Mouse (Mus musculus) thymus, adult 2 months (tissue): Measurements from ENCODE around the gene Mad1l1. TPM values are rescaled to one million over a fixed set of nuclear protein-coding genes. Genes with fewer than 3 reads are reported as not detected.

Experiments used
- DNase-seq: peaks from one replicate; pipeline ENCODE4 v3.0.0; 2021
- H3K27ac ChIP-seq: fragments of 200-500 bp; 2 replicates; pipeline ENCODE4 v1.5.1; 2012; ENCODE audit warnings: low read length, control low read depth; ENCODE audit not compliant: control insufficient read depth, insufficient read depth
- H3K27me3 ChIP-seq: fragments of 200-500 bp; 2 replicates; pipeline ENCODE4 v1.6.1; 2012; ENCODE audit warnings: mild to moderate bottlenecking, low read length, moderate library complexity, mixed read lengths; ENCODE audit not compliant: control insufficient read depth, insufficient read depth
- H3K36me3 ChIP-seq: fragments of 200-500 bp; 2 replicates; pipeline ENCODE4 v1.6.1; 2012; ENCODE audit warnings: mild to moderate bottlenecking, low read length, moderate library complexity; ENCODE audit not compliant: control insufficient read depth, insufficient read depth
- H3K4me1 ChIP-seq: fragments of 200-500 bp; replicated peaks from 2 replicates; pipeline ENCODE4 v1.6.1; 2012; ENCODE audit warnings: low read length; ENCODE audit not compliant: control insufficient read depth, insufficient read depth
- H3K4me3 ChIP-seq: fragments of 200-500 bp; 2 replicates; pipeline ENCODE4 v1.5.1; 2012; ENCODE audit warnings: mild to moderate bottlenecking, low read length, control low read depth, moderate library complexity; ENCODE audit not compliant: control insufficient read depth, insufficient read depth
- CTCF ChIP-seq: fragments of 200-500 bp; IDR thresholded peaks from 2 replicates; pipeline ENCODE4 v1.5.1; 2012; ENCODE audit warnings: mild to moderate bottlenecking, control low read depth, low read length, moderate library complexity, borderline replicate concordance; ENCODE audit not compliant: control insufficient read depth, poor library complexity, insufficient read depth; ENCODE audit errors: extremely low read depth
- POLR2A ChIP-seq: fragments of 200-500 bp; IDR thresholded peaks from 2 replicates; pipeline ENCODE4 v1.6.1; 2012; ENCODE audit warnings: mild to moderate bottlenecking, low read length, control low read depth, moderate library complexity; ENCODE audit not compliant: control insufficient read depth, poor library complexity, insufficient read depth; ENCODE audit errors: extremely low read depth
- WGBS: fragments of 180-500 bp; shearing (Covaris S2); methylation state at CpG from one replicate; pipeline ENCODE4 v1.1.7; 2018; 5-methylcytosine and 5-hydroxymethylcytosine counted together
- polyA plus RNA-seq: library from polyadenylated mRNA; depleted of rRNA; stranded (reverse); fragments of >200 nt; gene quantifications from 2 replicates; pipeline ENCODE4 v1.2.3, GENCODE M21; 2012

Mad1l1 gene
- polyA plus RNA-seq, 1 experiment: 252 TPM

DNA sequence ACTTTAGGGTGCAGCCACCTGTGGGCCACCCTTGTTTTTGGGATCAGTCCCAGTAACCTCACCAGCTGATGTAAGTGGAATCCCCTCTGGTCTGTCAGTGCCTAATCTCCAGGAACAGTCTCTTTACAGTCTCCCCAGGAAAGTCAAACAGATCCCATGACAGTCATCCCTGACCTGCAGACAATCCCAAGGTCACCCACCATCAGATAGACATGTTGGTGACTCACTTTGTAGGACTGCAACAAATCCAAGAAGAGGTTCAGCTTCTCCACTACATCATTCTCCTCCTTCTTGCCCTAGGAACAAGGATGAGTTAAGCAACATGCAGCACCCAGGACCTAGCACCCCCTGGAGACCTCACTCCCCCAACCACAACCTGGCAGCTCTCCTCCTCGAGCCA, 24.7 kb upstream of the Mad1l1 start:
- Histone ChIP-seq H3K27ac (no peak overlapping the region), H3K4me1 (peaks cover 9% of the 10 kb centered on the region), H3K36me3 (no peaks in the 10 kb centered on the region), H3K27me3 (no peaks in the 10 kb centered on the region), H3K4me3 (no peak overlapping the region)
- TF ChIP-seq POLR2A (no peak), CTCF (no peak)
- 50% methylated on average over 1 of the region's 1 CpGs for WGBS
- no peak for DNase-seq

DNA sequence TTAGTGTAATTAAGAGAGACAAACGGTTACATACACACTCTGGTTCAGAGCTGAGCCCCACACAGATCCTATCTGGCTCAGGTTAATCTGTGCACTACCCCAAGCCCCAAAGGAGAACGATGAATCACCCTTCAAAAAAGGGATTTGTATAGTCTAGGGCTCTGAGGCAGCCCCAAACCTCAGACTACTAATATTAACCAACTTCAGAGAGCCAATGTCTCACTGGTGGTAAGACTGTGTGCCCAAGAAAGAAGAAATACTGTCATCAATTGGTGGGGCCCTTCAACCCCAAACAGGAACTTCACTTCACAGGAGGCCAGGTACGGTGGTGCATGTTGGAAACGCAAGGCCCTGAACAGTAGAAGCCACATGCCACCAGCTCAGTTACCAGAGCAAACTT, 23.9 kb upstream of the Mad1l1 start:
- Histone ChIP-seq H3K27ac (no peak overlapping the region), H3K27me3 (no peaks in the 10 kb centered on the region), H3K4me3 (no peak overlapping the region), H3K4me1 (peaks cover 8% of the 10 kb centered on the region), H3K36me3 (no peaks in the 10 kb centered on the region)
- TF ChIP-seq CTCF: no peak
- DNase-seq: no peak
- WGBS: 34% methylated on average over 4 of the region's 4 CpGs

DNA sequence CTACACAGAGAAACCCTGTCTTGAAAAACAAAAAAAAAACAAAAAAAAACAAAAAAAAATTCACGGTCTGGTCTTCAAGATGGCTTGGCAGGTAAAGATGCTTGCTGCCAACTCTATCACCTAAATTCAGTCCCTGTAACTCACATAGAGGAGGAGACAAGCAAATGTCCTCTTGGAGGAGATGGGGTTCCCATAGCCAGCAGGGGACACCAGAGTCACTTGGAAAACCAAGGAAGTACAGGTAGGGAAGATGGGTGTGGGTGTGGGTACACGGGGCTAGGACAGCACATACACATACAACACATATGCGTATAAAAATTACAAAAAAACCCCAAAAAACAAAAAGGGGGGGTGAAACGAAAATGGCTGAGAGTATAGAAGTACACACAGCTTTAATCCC, 21.5 kb upstream of the Mad1l1 start:
- no peak for DNase-seq
- H3K27me3 ChIP-seq: no peaks in the 10 kb centered on the region
- TF ChIP-seq POLR2A (no peak), CTCF (no peak)
- no peak overlapping the region for H3K4me3 ChIP-seq
- H3K27ac ChIP-seq: no peak overlapping the region
- no peaks in the 10 kb centered on the region for H3K4me1 ChIP-seq
- 89% methylated on average over 4 of the region's 4 CpGs for WGBS
- 0 out of 2 replicates have a peak, but pooled peaks cover 8% of the 10 kb centered on the region for H3K36me3 ChIP-seq

DNA sequence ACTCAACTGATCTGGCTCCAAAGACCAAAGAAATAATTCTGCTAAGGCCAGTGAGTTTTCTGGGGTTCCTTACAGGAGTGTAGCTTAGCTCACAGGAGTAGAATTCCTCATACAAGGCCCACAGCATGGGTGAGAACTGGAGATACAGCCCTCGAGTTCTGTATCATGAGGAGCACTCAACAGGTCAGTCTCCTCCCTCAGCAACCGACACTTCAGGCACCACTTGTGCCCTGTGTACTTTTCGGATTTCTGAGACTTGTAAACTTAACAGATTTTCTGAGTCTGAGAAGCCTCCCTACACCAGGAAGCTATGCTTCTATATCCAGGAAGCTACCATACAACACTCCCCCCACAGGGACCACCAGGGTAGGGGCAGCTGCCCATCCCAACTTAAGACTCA, 18.5 kb upstream of the Mad1l1 start:
- H3K4me1 ChIP-seq: no peaks in the 10 kb centered on the region
- H3K27me3 ChIP-seq: no peaks in the 10 kb centered on the region
- no peak for TF ChIP-seq CTCF
- no peak for TF ChIP-seq POLR2A
- 95% methylated on average over 3 of the region's 3 CpGs for WGBS
- no peak overlapping the region for H3K4me3 ChIP-seq
- H3K27ac ChIP-seq: no peak overlapping the region
- H3K36me3 ChIP-seq: 0 out of 2 replicates have a peak, but pooled peaks cover 8% of the 10 kb centered on the region
- no peak for DNase-seq

DNA sequence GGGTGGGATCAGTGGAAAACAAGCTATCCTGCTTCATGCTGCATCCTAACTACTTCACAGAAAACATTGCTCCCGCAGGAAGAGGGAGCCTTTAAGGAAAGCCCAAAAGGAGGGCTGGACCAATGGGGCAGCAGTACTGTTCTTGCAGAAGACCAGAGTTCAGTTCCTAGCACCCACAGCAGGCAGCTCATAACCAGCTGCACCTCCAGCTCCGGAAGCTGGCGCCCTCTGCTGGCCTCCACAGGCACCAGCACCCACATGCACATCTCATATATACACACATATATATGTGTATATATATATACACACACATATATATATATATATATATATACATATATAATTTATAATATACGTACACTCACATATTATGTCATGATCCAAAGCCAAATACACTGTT, 17.4 kb upstream of the Mad1l1 start:
- 96% methylated on average over 4 of the region's 4 CpGs for WGBS
- no peaks in the 10 kb centered on the region for H3K4me1 ChIP-seq
- H3K4me3 ChIP-seq: no peak overlapping the region
- 0 out of 2 replicates have a peak, but pooled peaks cover 8% of the 10 kb centered on the region for H3K36me3 ChIP-seq
- H3K27ac ChIP-seq: no peak overlapping the region
- TF ChIP-seq CTCF (no peak), POLR2A (no peak)
- H3K27me3 ChIP-seq: no peaks in the 10 kb centered on the region
- DNase-seq: no peak

DNA sequence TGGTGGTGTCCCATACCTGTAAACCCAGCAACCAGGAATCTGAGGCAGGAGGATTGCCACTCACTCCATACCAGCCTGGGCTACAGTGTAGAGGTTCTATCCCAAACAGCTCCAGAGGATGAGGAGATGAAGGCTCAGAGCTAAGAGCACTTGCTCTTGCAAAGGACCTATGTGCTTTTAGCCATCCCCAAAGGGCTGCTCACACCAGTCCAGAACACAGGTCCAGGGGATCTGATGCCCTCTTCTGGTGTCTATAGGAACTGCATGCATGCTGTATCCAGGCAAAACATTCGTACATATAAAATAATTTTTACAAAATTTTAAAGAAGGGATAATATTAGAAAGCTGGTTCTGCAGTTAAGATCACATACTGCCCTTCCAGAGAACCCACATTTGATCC, 15.3 kb upstream of the Mad1l1 start:
- H3K4me1 ChIP-seq: peaks cover 2% of the 10 kb centered on the region
- 82% methylated on average over 1 of the region's 1 CpGs for WGBS
- H3K27ac ChIP-seq: no peak overlapping the region
- H3K27me3 ChIP-seq: no peaks in the 10 kb centered on the region
- no peak overlapping the region for H3K4me3 ChIP-seq
- no peak for TF ChIP-seq CTCF
- no peak for TF ChIP-seq POLR2A
- peak; percentile 51 for DNase-seq
- 0 out of 2 replicates have a peak, but pooled peaks cover 8% of the 10 kb centered on the region for H3K36me3 ChIP-seq

DNA sequence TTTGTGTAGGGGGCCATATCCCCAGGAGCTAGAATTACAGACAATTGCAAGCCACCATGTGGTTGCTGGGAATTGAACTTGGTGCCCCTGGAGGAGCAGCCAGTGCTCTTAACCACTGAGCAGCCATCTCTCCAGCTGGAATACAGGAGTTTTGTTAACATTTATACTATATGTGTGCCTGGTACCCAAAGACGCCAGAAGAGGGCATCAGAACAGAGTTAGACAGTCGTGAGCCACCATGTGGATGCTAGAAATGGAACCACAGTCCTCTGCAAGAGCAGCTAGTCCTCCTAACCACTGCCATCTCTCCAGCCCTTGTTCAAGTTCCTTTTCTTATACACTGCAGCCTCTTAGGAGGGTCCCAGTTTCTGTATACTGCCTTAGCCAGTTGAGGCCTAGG, 12.3 kb upstream of the Mad1l1 start:
- H3K4me1 ChIP-seq: peaks cover 8% of the 10 kb centered on the region
- peak; percentile 24 for DNase-seq
- TF ChIP-seq CTCF (no peak), POLR2A (no peak)
- no peaks in the 10 kb centered on the region for H3K27me3 ChIP-seq
- H3K4me3 ChIP-seq: no peak overlapping the region
- no peak overlapping the region for H3K27ac ChIP-seq
- H3K36me3 ChIP-seq: 0 out of 2 replicates have a peak, but pooled peaks cover 7% of the 10 kb centered on the region
- 30% methylated on average over 2 of the region's 2 CpGs for WGBS
